Mouse (Mus musculus): ENCODE results near the gene Prrx1.

- TF ChIP-seq GATA1 (IDR thresholded peaks at IDR 0.05; ENCODE audit: low read length) (no peak), TAL1 (IDR thresholded peaks at IDR 0.05; ENCODE audit: low read length) (no peak)
Measured at GRCm38 (mm10) chr1:163305956-163306355, 7.6 kb downstream of the Prrx1 start.

All from erythroblast, embryonic 14.5 days (primary cell).